Mouse (Mus musculus) liver, embryonic 14.5 days (tissue): ENCODE measurements around the gene Snrpf. TPM values are rescaled to one million over a fixed set of nuclear protein-coding genes. Genes with fewer than 3 reads are reported as not detected.

ENCODE experiments used
- ATAC-seq: fragments of 200-750 bp; cut with Nextera tagmentation; 2 replicates; pipeline ENCODE4 v1.8.0; 2017; ENCODE audit warnings: moderate number of reproducible peaks, mild to moderate bottlenecking, moderate library complexity; ENCODE audit not compliant: insufficient read depth
- DNase-seq, 3 experiments: peaks; one replicate each; pipeline ENCODE4 v3.0.0-alpha.2; 2012 to 2013; ENCODE audit warnings: low read depth in 3 of 3, low spot score in 3 of 3
- H3K27ac ChIP-seq: fragments of 300-500 bp; sonication (generic); 2 replicates; pipeline ENCODE4 v1.5.1; 2014; ENCODE audit warnings: moderate library complexity, mild to moderate bottlenecking, control low read depth, inconsistent platforms
- H3K27me3 ChIP-seq: fragments of 300-500 bp; sonication (generic); 2 replicates; pipeline ENCODE4 v1.6.1; 2014; ENCODE audit warnings: mild to moderate bottlenecking, low read length, moderate library complexity; ENCODE audit not compliant: control insufficient read depth, insufficient read depth
- H3K36me3 ChIP-seq: fragments of 300-500 bp; sonication (generic); replicated peaks from 2 replicates; pipeline ENCODE4 v1.6.1; 2014; ENCODE audit warnings: low read depth; ENCODE audit not compliant: control insufficient read depth, insufficient read depth
- H3K4me1 ChIP-seq, 2 experiments: fragments of 200-500 bp in 1 of 2; fragments of 300-500 bp in 1 of 2; sonication (generic) in 1 of 2; replicated peaks; 2 replicates each; pipeline ENCODE4 v1.6.1; 2012 to 2014; ENCODE audit warnings: antibody characterized with exemption in 1 of 2, inconsistent platforms in 1 of 2, low read length in 1 of 2; ENCODE audit not compliant: control insufficient read depth in 2 of 2, insufficient read depth in 2 of 2
- H3K4me2 ChIP-seq: fragments of 300-500 bp; sonication (generic); 2 replicates; pipeline ENCODE4 v1.6.1; 2014; ENCODE audit warnings: low read depth, mild to moderate bottlenecking, control low read depth, moderate library complexity
- H3K4me3 ChIP-seq, 2 experiments: fragments of 200-500 bp in 1 of 2; fragments of 300-500 bp in 1 of 2; sonication (generic) in 1 of 2; 2 replicates each; pipeline ENCODE4 v1.5.1; 2012 to 2014; ENCODE audit warnings: low read depth in 2 of 2, low read length in 2 of 2, mild to moderate bottlenecking in 2 of 2, control low read depth in 1 of 2, inconsistent platforms in 1 of 2, moderate library complexity in 1 of 2; ENCODE audit not compliant: insufficient read depth in 1 of 2
- H3K9ac ChIP-seq: fragments of 300-500 bp; sonication (generic); replicated peaks from 2 replicates; pipeline ENCODE4 v1.6.1; 2014; ENCODE audit warnings: mild to moderate bottlenecking, control low read depth, moderate library complexity
- H3K9me3 ChIP-seq: fragments of 300-500 bp; sonication (generic); 2 replicates; pipeline ENCODE4 v1.6.1; 2016; ENCODE audit warnings: low read length, mixed read lengths; ENCODE audit not compliant: control insufficient read depth
- CTCF ChIP-seq: IDR thresholded peaks from 2 replicates; pipeline ENCODE4 v1.5.1; 2016; ENCODE audit warnings: antibody characterized with exemption, low read depth, control low read depth
- EP300 ChIP-seq: IDR thresholded peaks from 2 replicates; pipeline ENCODE4 v1.6.1; 2016; ENCODE audit warnings: antibody characterized with exemption, low read depth
- WGBS: fragments of 180-500 bp; shearing (Covaris S2); extraction: QIAGEN DNeasy Blood & Tissue Kit; methylation state at CpG from one replicate; pipeline ENCODE4 v1.1.7; 2014; ENCODE audit not compliant: insufficient replicate concordance; 5-methylcytosine and 5-hydroxymethylcytosine counted together
- polyA plus RNA-seq, 2 experiments: library from polyadenylated mRNA; depleted of rRNA in 1 of 2; stranded (reverse) in 1 of 2; unstranded in 1 of 2; fragments of >200 nt; fragmentation: Nextera tagmentation in 1 of 2; extraction: Ambion mirVana in 1 of 2; gene quantifications; 2 replicates each; pipeline versions ENCODE4 v1.2.1 to v1.2.3; 2012 to 2014

Gene Snrpf
- polyA plus RNA-seq (2012; rRNA removed) (52.9 and 104 TPM in 2 replicates), polyA plus RNA-seq (2014; fragmentation: Nextera tagmentation; extraction: Ambion mirVana) (85.5 and 88.1 TPM in 2 replicates)

DNA sequence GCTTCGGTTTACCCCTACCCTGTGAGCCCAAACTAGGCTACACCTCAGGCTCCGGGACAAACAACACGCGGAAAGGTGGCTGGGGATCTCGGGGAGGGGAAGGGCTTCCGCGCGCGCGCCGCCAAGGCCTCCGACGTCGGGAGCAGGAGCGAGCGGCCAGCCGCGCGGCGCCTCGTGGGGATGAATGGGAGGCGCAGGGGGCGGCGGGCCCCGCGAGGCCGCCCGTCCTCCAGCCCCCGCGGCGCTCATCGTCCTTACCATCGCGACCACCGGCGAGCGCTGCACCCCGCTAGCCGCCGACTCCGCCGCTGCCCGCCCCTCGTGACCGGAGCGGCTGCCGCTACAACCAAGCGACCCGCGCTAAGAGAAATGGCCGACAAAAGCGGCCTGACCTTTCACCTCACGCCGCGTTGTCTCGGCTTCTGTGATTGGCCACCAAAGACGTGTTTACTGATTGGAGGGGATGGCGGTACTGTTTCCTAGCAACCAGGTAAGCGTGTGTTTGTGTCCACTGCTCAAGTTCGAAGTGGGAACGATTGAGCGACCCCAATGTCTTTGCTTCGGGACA is at the start of gene Snrpf:
Gene Snrpf, minus strand, starts transcription at position 426 of the 568 bp plus-strand sequence.
- peaks cover 10% of the 10 kb centered on the region for H3K36me3 ChIP-seq
- H3K27me3 ChIP-seq = no peaks in the 10 kb centered on the region
- peaks cover 7 to 19% of the 10 kb centered on the region in 2 experiments for H3K4me1 ChIP-seq
- TF ChIP-seq EP300 (no peak), CTCF (no peak)
- H3K4me3 ChIP-seq = peak within 1 kb of the TSS; percentile 80 to 87
- H3K27ac ChIP-seq = no peak within 1 kb of the TSS; the same call in 1 of the 2 replicates
- peak within 1 kb of the TSS; percentile 87 for H3K4me2 ChIP-seq
- DNase-seq (peak; percentile 90 to 93 (median 92)), ATAC-seq (peak; percentile 86)
- H3K9ac ChIP-seq = peak within 1 kb of the TSS; percentile 78
- WGBS = under 1% methylated on average over 56 of the region's 63 CpGs
- H3K9me3 ChIP-seq = no peaks in the 10 kb centered on the region

DNA sequence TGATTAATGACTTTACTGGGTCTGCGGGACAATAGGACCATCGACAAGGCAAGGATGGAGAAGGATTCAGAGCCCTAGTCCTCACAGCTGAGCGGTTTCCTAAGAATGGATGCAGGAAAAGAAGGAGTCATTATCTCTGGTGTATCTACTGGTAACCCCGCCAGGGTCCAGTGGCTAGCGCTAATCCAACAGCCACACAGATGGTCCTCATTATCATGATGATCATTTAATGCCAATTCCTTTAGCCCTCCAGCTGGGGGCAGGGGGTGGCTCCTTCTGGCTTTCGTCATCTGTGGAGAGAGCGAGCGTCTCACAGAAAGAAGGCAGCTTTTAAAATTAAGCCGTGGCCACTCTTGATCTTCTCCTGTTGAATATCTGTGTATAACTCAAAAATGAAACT is 46.4 kb upstream of the Snrpf start:
- no peak for TF ChIP-seq EP300
- TF ChIP-seq CTCF = no peak
- Histone ChIP-seq H3K9ac (no peak overlapping the region), H3K27me3 (peaks cover 20% of the 10 kb centered on the region), H3K4me2 (no peak overlapping the region), H3K4me3 (no peak overlapping the region), H3K9me3 (no peaks in the 10 kb centered on the region), H3K36me3 (no peaks in the 10 kb centered on the region), H3K27ac (no peak overlapping the region), H3K4me1 (no peaks in the 10 kb centered on the region)
- no peak for ATAC-seq
- 52% methylated on average over 9 of the region's 9 CpGs for WGBS
- no peak for DNase-seq

DNA sequence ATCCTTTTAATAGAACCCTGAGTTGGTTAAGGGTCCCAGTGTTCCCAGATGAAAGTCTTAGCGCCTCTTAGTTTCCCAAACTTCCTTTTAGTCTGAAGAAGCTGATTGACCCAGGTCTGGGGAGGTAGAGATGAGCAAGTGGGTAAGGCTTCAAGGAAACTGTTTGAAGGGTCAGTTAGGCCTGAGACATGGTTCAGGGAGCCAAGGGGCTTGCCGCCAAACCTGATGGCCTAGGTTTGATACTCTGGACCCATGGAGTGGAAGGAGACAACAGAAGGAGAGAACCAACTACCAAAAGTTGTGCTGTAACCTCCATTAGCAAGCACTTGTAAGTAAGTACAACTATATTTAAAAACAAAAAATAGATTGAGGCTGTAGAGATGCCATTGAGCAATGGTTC is 44.5 kb upstream of the Snrpf start:
- no peaks in the 10 kb centered on the region for H3K4me1 ChIP-seq
- DNase-seq (no peak), ATAC-seq (no peak)
- no peak overlapping the region for H3K27ac ChIP-seq
- TF ChIP-seq CTCF = no peak
- no peak for TF ChIP-seq EP300
- WGBS = 70% methylated on average over 2 of the region's 2 CpGs
- no peaks in the 10 kb centered on the region for H3K9me3 ChIP-seq
- no peak overlapping the region for H3K4me2 ChIP-seq
- H3K4me3 ChIP-seq = no peak overlapping the region
- H3K36me3 ChIP-seq = no peaks in the 10 kb centered on the region
- H3K27me3 ChIP-seq = no peaks in the 10 kb centered on the region; the same call in none of the 2 replicates
- H3K9ac ChIP-seq = no peak overlapping the region

DNA sequence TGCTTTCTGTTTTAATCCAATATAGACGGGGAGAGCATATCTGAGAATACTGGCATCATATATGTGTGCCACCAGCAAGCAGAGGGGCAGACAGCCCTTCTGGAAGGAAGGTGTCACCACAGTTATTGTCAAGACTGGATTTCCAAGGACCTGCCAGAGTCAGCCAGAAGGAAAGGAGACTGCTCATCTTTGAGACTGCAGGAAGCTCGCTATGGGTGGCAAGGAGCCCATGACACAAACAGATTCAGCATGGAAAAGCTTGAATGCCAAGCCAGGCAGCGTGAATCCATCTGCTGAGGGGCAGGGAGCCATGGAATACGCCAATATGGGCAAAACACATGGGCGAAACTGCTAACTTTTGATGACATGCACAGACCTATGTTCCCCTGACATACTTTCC is 44.1 kb upstream of the Snrpf start:
- Histone ChIP-seq H3K4me1 (no peaks in the 10 kb centered on the region), H3K4me2 (no peak overlapping the region), H3K9me3 (no peaks in the 10 kb centered on the region), H3K9ac (no peak overlapping the region), H3K27ac (no peak overlapping the region), H3K4me3 (no peak overlapping the region), H3K27me3 (no peaks in the 10 kb centered on the region; the same call in 1 of the 2 replicates), H3K36me3 (no peaks in the 10 kb centered on the region)
- DNase-seq = no peak
- WGBS = 59% methylated on average over 5 of the region's 5 CpGs
- TF ChIP-seq CTCF = no peak
- no peak for TF ChIP-seq EP300
- ATAC-seq = no peak

DNA sequence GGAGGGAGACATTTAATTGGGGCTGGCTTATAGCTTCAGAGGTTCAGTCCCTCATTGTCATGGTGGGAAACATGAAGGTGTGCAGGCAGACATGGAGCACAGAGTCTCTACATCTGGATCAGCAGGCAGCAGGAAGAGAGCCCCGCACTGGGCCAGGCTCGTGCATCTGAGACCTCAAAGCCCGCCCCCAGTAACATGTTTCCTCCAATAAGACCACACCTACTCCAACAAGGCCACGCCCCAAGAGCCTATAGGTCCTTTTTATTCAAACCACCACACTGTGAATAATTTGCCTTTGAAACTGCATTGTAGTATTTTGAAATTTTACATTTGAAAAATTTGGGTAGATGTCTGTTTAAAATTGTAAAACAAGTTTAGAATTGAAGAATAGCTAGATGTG is 42.6 kb upstream of the Snrpf start:
- H3K9me3 ChIP-seq = no peaks in the 10 kb centered on the region
- H3K27me3 ChIP-seq = no peaks in the 10 kb centered on the region; the same call in 1 of the 2 replicates
- DNase-seq (no peak), ATAC-seq (no peak)
- H3K4me3 ChIP-seq = no peak overlapping the region
- H3K9ac ChIP-seq = no peak overlapping the region
- no peak overlapping the region for H3K27ac ChIP-seq
- TF ChIP-seq CTCF = no peak
- TF ChIP-seq EP300 = no peak
- H3K4me1 ChIP-seq = no peaks in the 10 kb centered on the region
- no peak overlapping the region for H3K4me2 ChIP-seq
- WGBS = 54% methylated on average over 4 of the region's 4 CpGs
- H3K36me3 ChIP-seq = no peaks in the 10 kb centered on the region
